Mouse (Mus musculus): ENCODE data around the gene Tfap2a. TPM values are rescaled to one million over a fixed set of nuclear protein-coding genes. Genes with fewer than 3 reads are reported as not detected.

Gene Tfap2a
- polyA plus RNA-seq, 1 experiment from 2014 or later, result 1.2 TPM

GRCm38 (mm10) chr13:40731179-40731841, 6.9 kb downstream of the Tfap2a start:
- Histone ChIP-seq H3K9ac (replicated peaks; ENCODE audit: low read depth, low read length) (peak overlapping the region; percentile 10; the same call in 1 of the 2 replicates), H3K36me3 (ENCODE audit: control insufficient read depth, insufficient read depth, low read length) (no peaks in the 10 kb centered on the region), H3K4me2 (replicated peaks; ENCODE audit: low read depth, low read length) (peak overlapping the region; percentile 62), H3K9me3 (ENCODE audit: control insufficient read depth, low read depth, low read length) (no peaks in the 10 kb centered on the region), H3K4me1 (ENCODE audit: control insufficient read depth, insufficient read depth, low read length) (0 out of 2 replicates have a peak, but pooled peaks cover 4% of the 10 kb centered on the region), H3K27ac (ENCODE audit: low read length) (peak overlapping the region; percentile 63; the same call in 1 of the 2 replicates), H3K4me3 (ENCODE audit: low read depth, low read length) (peak overlapping the region; percentile 38), H3K27me3 (ENCODE audit: control insufficient read depth, insufficient read depth, low read length) (peaks cover 42% of the 10 kb centered on the region)
- under 1% methylated on average over 70 of the region's 74 CpGs for WGBS
- ATAC-seq (ENCODE audit: insufficient number of reproducible peaks, insufficient read depth, low FRiP score, low read depth), result peak; percentile 88

- no peak overlapping the region for H3K27ac ChIP-seq (ENCODE audit: low read length)
- peaks cover 36% of the 10 kb centered on the region for H3K27me3 ChIP-seq (ENCODE audit: control insufficient read depth, insufficient read depth, low read length)
- H3K9me3 ChIP-seq (ENCODE audit: control insufficient read depth, low read depth, low read length), result no peaks in the 10 kb centered on the region
- WGBS, result under 1% methylated on average over 35 of the region's 41 CpGs
- H3K36me3 ChIP-seq (ENCODE audit: control insufficient read depth, insufficient read depth, low read length), result no peaks in the 10 kb centered on the region
- peak overlapping the region; percentile 10; the same call in 1 of the 2 replicates for H3K9ac ChIP-seq (replicated peaks; ENCODE audit: low read depth, low read length)
- no peak for ATAC-seq (ENCODE audit: insufficient number of reproducible peaks, insufficient read depth, low FRiP score, low read depth)
- H3K4me2 ChIP-seq (replicated peaks; ENCODE audit: low read depth, low read length), result peak overlapping the region; percentile 62
- H3K4me3 ChIP-seq (ENCODE audit: low read depth, low read length), result peak overlapping the region; percentile 38
- H3K4me1 ChIP-seq (ENCODE audit: control insufficient read depth, insufficient read depth, low read length), result 0 out of 2 replicates have a peak, but pooled peaks cover 4% of the 10 kb centered on the region
These were observed 7.5 kb downstream of the Tfap2a start for GRCm38 (mm10) chr13:40730651-40731178.

GRCm38 (mm10) chr13:40729592-40730431, 8.4 kb downstream of the Tfap2a start:
- Histone ChIP-seq H3K4me1 (ENCODE audit: control insufficient read depth, insufficient read depth, low read length) (0 out of 2 replicates have a peak, but pooled peaks cover 4% of the 10 kb centered on the region), H3K4me2 (replicated peaks; ENCODE audit: low read depth, low read length) (peak overlapping the region; percentile 12; the same call in 1 of the 2 replicates), H3K9me3 (ENCODE audit: control insufficient read depth, low read depth, low read length) (no peaks in the 10 kb centered on the region), H3K27me3 (ENCODE audit: control insufficient read depth, insufficient read depth, low read length) (peaks cover 35% of the 10 kb centered on the region), H3K9ac (replicated peaks; ENCODE audit: low read depth, low read length) (no peak overlapping the region), H3K27ac (ENCODE audit: low read length) (no peak overlapping the region), H3K4me3 (ENCODE audit: low read depth, low read length) (peak overlapping the region; percentile 38), H3K36me3 (ENCODE audit: control insufficient read depth, insufficient read depth, low read length) (no peaks in the 10 kb centered on the region)
- WGBS, result under 1% methylated on average over 52 of the region's 52 CpGs
- ATAC-seq (ENCODE audit: insufficient number of reproducible peaks, insufficient read depth, low FRiP score, low read depth), result no peak

- WGBS, result under 1% methylated on average over 13 of the region's 13 CpGs
- no peak overlapping the region for H3K4me2 ChIP-seq (replicated peaks; ENCODE audit: low read depth, low read length)
- no peak overlapping the region for H3K9ac ChIP-seq (replicated peaks; ENCODE audit: low read depth, low read length)
- 0 out of 2 replicates have a peak, but pooled peaks cover 4% of the 10 kb centered on the region for H3K4me1 ChIP-seq (ENCODE audit: control insufficient read depth, insufficient read depth, low read length)
- no peak overlapping the region for H3K27ac ChIP-seq (ENCODE audit: low read length)
- no peak overlapping the region for H3K4me3 ChIP-seq (ENCODE audit: low read depth, low read length)
- no peaks in the 10 kb centered on the region for H3K9me3 ChIP-seq (ENCODE audit: control insufficient read depth, low read depth, low read length)
- H3K27me3 ChIP-seq (ENCODE audit: control insufficient read depth, insufficient read depth, low read length), result peaks cover 35% of the 10 kb centered on the region
- H3K36me3 ChIP-seq (ENCODE audit: control insufficient read depth, insufficient read depth, low read length), result no peaks in the 10 kb centered on the region
- ATAC-seq (ENCODE audit: insufficient number of reproducible peaks, insufficient read depth, low FRiP score, low read depth), result no peak
These were observed 9.1 kb downstream of the Tfap2a start for GRCm38 (mm10) chr13:40729037-40729436.

- Histone ChIP-seq H3K9ac (replicated peaks; ENCODE audit: low read depth, low read length) (no peak overlapping the region), H3K27me3 (ENCODE audit: control insufficient read depth, insufficient read depth, low read length) (peaks cover 36% of the 10 kb centered on the region), H3K9me3 (ENCODE audit: control insufficient read depth, low read depth, low read length) (no peaks in the 10 kb centered on the region), H3K4me3 (ENCODE audit: low read depth, low read length) (no peak overlapping the region; the same call in 1 of the 2 replicates), H3K4me1 (ENCODE audit: control insufficient read depth, insufficient read depth, low read length) (0 out of 2 replicates have a peak, but pooled peaks cover 4% of the 10 kb centered on the region), H3K4me2 (replicated peaks; ENCODE audit: low read depth, low read length) (no peak overlapping the region), H3K36me3 (ENCODE audit: control insufficient read depth, insufficient read depth, low read length) (no peaks in the 10 kb centered on the region), H3K27ac (ENCODE audit: low read length) (no peak overlapping the region)
- 2% methylated on average over 15 of the region's 15 CpGs for WGBS
- no peak for ATAC-seq (ENCODE audit: insufficient number of reproducible peaks, insufficient read depth, low FRiP score, low read depth)
These were observed 9.6 kb downstream of the Tfap2a start for GRCm38 (mm10) chr13:40728626-40728990.

- peaks cover 38% of the 10 kb centered on the region for H3K27me3 ChIP-seq (ENCODE audit: control insufficient read depth, insufficient read depth, low read length)
- H3K36me3 ChIP-seq (ENCODE audit: control insufficient read depth, insufficient read depth, low read length), result no peaks in the 10 kb centered on the region
- ATAC-seq (ENCODE audit: insufficient number of reproducible peaks, insufficient read depth, low FRiP score, low read depth), result no peak
- H3K4me2 ChIP-seq (replicated peaks; ENCODE audit: low read depth, low read length), result no peak overlapping the region
- no peak overlapping the region for H3K9ac ChIP-seq (replicated peaks; ENCODE audit: low read depth, low read length)
- H3K27ac ChIP-seq (ENCODE audit: low read length), result no peak overlapping the region
- H3K4me3 ChIP-seq (ENCODE audit: low read depth, low read length), result no peak overlapping the region; the same call in 1 of the 2 replicates
- no peaks in the 10 kb centered on the region for H3K4me1 ChIP-seq (ENCODE audit: control insufficient read depth, insufficient read depth, low read length)
- 2% methylated on average over 42 of the region's 42 CpGs for WGBS
- no peaks in the 10 kb centered on the region for H3K9me3 ChIP-seq (ENCODE audit: control insufficient read depth, low read depth, low read length)
These were observed 10.2 kb downstream of the Tfap2a start for GRCm38 (mm10) chr13:40727731-40728625.

- no peak overlapping the region for H3K9ac ChIP-seq (replicated peaks; ENCODE audit: low read depth, low read length)
- ATAC-seq (ENCODE audit: insufficient number of reproducible peaks, insufficient read depth, low FRiP score, low read depth), result no peak
- H3K4me1 ChIP-seq (ENCODE audit: control insufficient read depth, insufficient read depth, low read length), result no peaks in the 10 kb centered on the region
- no peaks in the 10 kb centered on the region for H3K9me3 ChIP-seq (ENCODE audit: control insufficient read depth, low read depth, low read length)
- H3K27me3 ChIP-seq (ENCODE audit: control insufficient read depth, insufficient read depth, low read length), result peaks cover 46% of the 10 kb centered on the region
- no peak overlapping the region for H3K4me3 ChIP-seq (ENCODE audit: low read depth, low read length)
- H3K36me3 ChIP-seq (ENCODE audit: control insufficient read depth, insufficient read depth, low read length), result no peaks in the 10 kb centered on the region
- no peak overlapping the region for H3K27ac ChIP-seq (ENCODE audit: low read length)
- 8% methylated on average over 7 of the region's 7 CpGs for WGBS
- no peak overlapping the region for H3K4me2 ChIP-seq (replicated peaks; ENCODE audit: low read depth, low read length)
These were observed 12.3 kb downstream of the Tfap2a start for GRCm38 (mm10) chr13:40725924-40726323.

GRCm38 (mm10) chr13:40723598-40723920, 14.6 kb downstream of the Tfap2a start:
- H3K9me3 ChIP-seq (ENCODE audit: control insufficient read depth, low read depth, low read length), result no peaks in the 10 kb centered on the region
- no peak overlapping the region for H3K27ac ChIP-seq (ENCODE audit: low read length)
- peaks cover 56% of the 10 kb centered on the region for H3K27me3 ChIP-seq (ENCODE audit: control insufficient read depth, insufficient read depth, low read length)
- H3K4me3 ChIP-seq (ENCODE audit: low read depth, low read length), result peak overlapping the region; percentile 48
- H3K4me1 ChIP-seq (ENCODE audit: control insufficient read depth, insufficient read depth, low read length), result no peaks in the 10 kb centered on the region
- H3K4me2 ChIP-seq (replicated peaks; ENCODE audit: low read depth, low read length), result peak overlapping the region; percentile 76
- H3K36me3 ChIP-seq (ENCODE audit: control insufficient read depth, insufficient read depth, low read length), result no peaks in the 10 kb centered on the region
- no peak overlapping the region for H3K9ac ChIP-seq (replicated peaks; ENCODE audit: low read depth, low read length)
- ATAC-seq (ENCODE audit: insufficient number of reproducible peaks, insufficient read depth, low FRiP score, low read depth), result no peak
- WGBS, result 10% methylated on average over 5 of the region's 5 CpGs
